Mouse (Mus musculus) ES-Bruce4 (cell line): ENCODE data around the gene Tomm40.

ENCODE experiments used
- CTCF ChIP-seq: IDR thresholded peaks from one replicate; pipeline ENCODE4 v1.8.1; 2011; ENCODE audit warnings: low read depth, low read length
- EP300 ChIP-seq: IDR thresholded peaks from 2 replicates; pipeline ENCODE4 v1.6.1; 2011; ENCODE audit warnings: low read depth, low read length; ENCODE audit not compliant: insufficient read depth
- POLR2A ChIP-seq: IDR thresholded peaks from one replicate; pipeline ENCODE4 v1.8.1; 2011; ENCODE audit warnings: low read length; ENCODE audit not compliant: insufficient read depth

- no peak for TF ChIP-seq CTCF
- no peak for TF ChIP-seq POLR2A
- TF ChIP-seq EP300, result no peak
These were observed 4.0 kb upstream of the Tomm40 start for GRCm38 (mm10) chr7:19719200-19719599.
